Mouse (Mus musculus): ENCODE data around the gene Itgb1.

- TF ChIP-seq POLR2A (IDR thresholded peaks at IDR 0.05; ENCODE audit: borderline replicate concordance, control insufficient read depth, low read depth, low read length) (no peak), CTCF (IDR thresholded peaks at IDR 0.05; ENCODE audit: control insufficient read depth, insufficient read depth, low read length) (no peak)
Observed at GRCm38 (mm10) chr8:128648071-128648470, 37.4 kb upstream of the Itgb1 start.

Measured in bone marrow, adult 2 months (tissue).